Mouse (Mus musculus): Measurements from ENCODE around the gene Myof.

GRCm38 (mm10) chr19:38030673-38031137, 12.7 kb downstream of the Myof start:
- TF ChIP-seq POLR2A (IDR thresholded peaks at IDR 0.05; ENCODE audit: low read depth, low read length) = no peak; the same call in 1 of the 2 replicates
- no peak for TF ChIP-seq CTCF (IDR thresholded peaks at IDR 0.05; ENCODE audit: extremely low read depth, insufficient read length, insufficient replicate concordance, low read depth, low read length)
